ENCODE assay signal across 11 mouse cellular contexts in the genomic region with DNA sequence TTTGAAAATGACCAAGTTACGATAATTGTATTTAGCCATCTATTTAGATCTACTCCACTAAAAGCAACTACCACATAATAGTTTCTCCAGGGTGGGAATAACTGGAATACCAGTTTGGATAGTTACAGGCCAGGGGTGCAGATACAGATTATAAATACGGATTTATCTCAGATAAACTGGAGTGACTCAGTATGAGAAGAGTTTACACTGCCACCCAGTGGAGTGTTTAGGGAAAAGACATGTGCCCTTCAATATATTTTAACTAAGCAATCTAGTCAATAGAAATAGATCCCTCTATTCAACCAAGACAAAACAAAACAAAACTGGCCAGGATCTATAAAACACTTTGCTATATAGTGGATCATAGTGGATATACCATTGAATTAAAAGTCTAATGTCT. TPM values are rescaled to one million over a fixed set of nuclear protein-coding genes. Genes with fewer than 3 reads are reported as not detected.
DNase-seq lines count a peak whose midpoint lies in the region; ATAC-seq lines count a peak whose summit lies in the region.
"Had no signal": no experiment of that assay in that cellular context is flagged by ENCODE, and none has a peak within 500 bp of the region (broad histone marks: within the 10 kb centered on the region; RNA-seq: fewer than 3 reads in every experiment).

No protein-coding gene starts in this region.

- peak; percentile 41 for DNase-seq in CD4-positive, CD25-positive, alpha-beta regulatory T cell, adult 2 months (ENCODE audit: low read depth, low spot score)
- peak; percentile 27 to 37 for DNase-seq in kidney, adult 8-10 months
- DNase-seq in kidney, adult 11 months: no peak
- DNase-seq in 416B (ENCODE audit: low read depth): peak; percentile 58
- peak; percentile 4 for DNase-seq in embryo, embryonic 9.5 days (ENCODE audit: extremely low spot score)
- peak; percentile 28 for DNase-seq in mesoderm, embryonic 11.5 days (ENCODE audit: low read depth, low spot score)

- no peak for ATAC-seq in CD4-positive, CD25-positive, alpha-beta regulatory T cell, adult 4 months
- no peak for ATAC-seq in monocyte, adult 5-6 weeks (replicated peaks; ENCODE audit: insufficient number of reproducible peaks, low FRiP score, low TSS enrichment, poor library complexity, severe bottlenecking)

RNA-seq across cellular contexts. Expression of a gene that starts 24.7 kb away (rescaled TPM):
- polyA plus RNA-seq in CD4-positive, CD25-positive, alpha-beta regulatory T cell, adult 4 months (2017; shearing (Covaris generic)): not detected
- total RNA-seq in monocyte, adult 5-6 weeks (2017): not detected in 3 replicates
- total RNA-seq: layer of hippocampus, postnatal 14 days had no signal
- polyA plus RNA-seq: C2C12; embryonic facial prominence, embryonic 13.5 days had no signal

RNA-seq across cellular contexts. Expression of a gene that starts 51.5 kb away (rescaled TPM):
- 10 to 100 TPM; 33.8 to 49.0 TPM for polyA plus RNA-seq in CD4-positive, CD25-positive, alpha-beta regulatory T cell, adult 4 months (2017; shearing (Covaris generic))
- 68.4 to 101 TPM (median 95.4 TPM) in 3 replicates for total RNA-seq in monocyte, adult 5-6 weeks (2017)

RNA-seq across cellular contexts. Expression of a gene that starts 53.9 kb away (rescaled TPM):
- not detected for polyA plus RNA-seq in CD4-positive, CD25-positive, alpha-beta regulatory T cell, adult 4 months (2017; shearing (Covaris generic))
- total RNA-seq in monocyte, adult 5-6 weeks (2017): not detected in 3 replicates
